Mouse (Mus musculus) limb, embryonic 14.5 days (tissue): ENCODE measurements around the gene Lce1d. TPM values are rescaled to one million over a fixed set of nuclear protein-coding genes. Genes with fewer than 3 reads are reported as not detected.
"Not testable (repeated sequence)": the region's sequence is repeated elsewhere in the genome, so short reads cannot be mapped to it uniquely, and the experiment has no call there.

ENCODE experiments used
- ATAC-seq: fragments of 200-750 bp; cut with Nextera tagmentation; 2 replicates; pipeline ENCODE4 v1.8.0; 2017; ENCODE audit warnings: low read depth, moderate number of reproducible peaks, moderate TSS enrichment; ENCODE audit not compliant: low FRiP score
- DNase-seq: peaks from one replicate; pipeline ENCODE4 v3.0.0-alpha.2; 2015; ENCODE audit warnings: low spot score
- H3K27ac ChIP-seq: fragments of 300-500 bp; sonication (generic); replicated peaks from 2 replicates; pipeline ENCODE4 v1.5.1; 2014; ENCODE audit warnings: low read depth, mild to moderate bottlenecking, low read length, moderate library complexity, mixed read lengths
- H3K27me3 ChIP-seq: fragments of 300-500 bp; sonication (generic); 2 replicates; pipeline ENCODE4 v1.6.1; 2014; ENCODE audit warnings: low read length, mixed read lengths; ENCODE audit not compliant: control insufficient read depth, insufficient read depth
- H3K36me3 ChIP-seq: fragments of 300-500 bp; sonication (generic); 2 replicates; pipeline ENCODE4 v1.6.1; 2014; ENCODE audit warnings: mild to moderate bottlenecking, low read length, moderate library complexity, mixed read lengths; ENCODE audit not compliant: control insufficient read depth, insufficient read depth
- H3K4me1 ChIP-seq: fragments of 300-500 bp; sonication (generic); 2 replicates; pipeline ENCODE4 v1.6.1; 2014; ENCODE audit warnings: antibody characterized with exemption, low read length, mixed read lengths; ENCODE audit not compliant: control insufficient read depth, insufficient read depth
- H3K4me2 ChIP-seq: fragments of 300-500 bp; sonication (generic); replicated peaks from 2 replicates; pipeline ENCODE4 v1.6.1; 2014; ENCODE audit warnings: low read depth, mild to moderate bottlenecking, low read length, moderate library complexity; ENCODE audit not compliant: severe bottlenecking
- H3K4me3 ChIP-seq: fragments of 300-500 bp; sonication (generic); replicated peaks from 2 replicates; pipeline ENCODE4 v1.5.1; 2014; ENCODE audit warnings: low read length
- H3K9ac ChIP-seq: fragments of 300-500 bp; sonication (generic); 2 replicates; pipeline ENCODE4 v1.6.1; 2014; ENCODE audit warnings: mild to moderate bottlenecking, low read depth, low read length, moderate library complexity; ENCODE audit not compliant: severe bottlenecking
- H3K9me3 ChIP-seq: fragments of 300-500 bp; sonication (generic); 2 replicates; pipeline ENCODE4 v1.6.1; 2016; ENCODE audit warnings: low read length; ENCODE audit not compliant: control insufficient read depth
- POLR2A ChIP-seq: fragments of 200-500 bp; IDR thresholded peaks from 2 replicates; pipeline ENCODE4 v1.8.0; 2012; ENCODE audit warnings: inconsistent platforms, mild to moderate bottlenecking, moderate library complexity, borderline replicate concordance; ENCODE audit not compliant: insufficient read depth, insufficient read length; ENCODE audit errors: extremely low read depth
- WGBS: fragments of 180-500 bp; shearing (Covaris S2); extraction: QIAGEN DNeasy Blood & Tissue Kit; methylation state at CpG from one replicate; pipeline ENCODE4 v1.1.7; 2014; 5-methylcytosine and 5-hydroxymethylcytosine counted together
- polyA plus RNA-seq, 2 experiments: library from polyadenylated mRNA; depleted of rRNA in 1 of 2; stranded (reverse) in 1 of 2; unstranded in 1 of 2; fragments of >200 nt; fragmentation: Nextera tagmentation in 1 of 2; extraction: Ambion mirVana in 1 of 2; gene quantifications; 2 replicates each; pipeline versions ENCODE4 v1.2.1 to v1.2.3; 2012 to 2014

The Lce1d gene
- polyA plus RNA-seq, 2 experiments, result not detected

- Histone ChIP-seq H3K4me1 (no peaks in the 10 kb centered on the region), H3K9ac (no peak overlapping the region), H3K36me3 (no peaks in the 10 kb centered on the region), H3K4me3 (no peak overlapping the region), H3K4me2 (no peak overlapping the region), H3K27me3 (no peaks in the 10 kb centered on the region), H3K27ac (no peak overlapping the region), H3K9me3 (no peaks in the 10 kb centered on the region)
- DNase-seq (no peak), ATAC-seq (no peak)
- TF ChIP-seq POLR2A, result no peak
These were observed 4.7 kb upstream of the Lce1d start for GRCm38 (mm10) chr3:92691688-92692087.

- H3K27ac ChIP-seq, H3K4me3 ChIP-seq, H3K4me2 ChIP-seq, H3K9me3 ChIP-seq, H3K9ac ChIP-seq, DNase-seq, H3K4me1 ChIP-seq, H3K36me3 ChIP-seq, ATAC-seq, H3K27me3 ChIP-seq: not testable (repeated sequence)
- WGBS, result 72% methylated on average over 16 of the region's 16 CpGs
These were observed 2.1 kb upstream of the Lce1d start for GRCm38 (mm10) chr3:92689154-92689553.

- H3K9ac ChIP-seq, result no peak within 1 kb of the TSS
- ATAC-seq, result no peak
- no peak within 1 kb of the TSS for H3K27ac ChIP-seq
- no peaks in the 10 kb centered on the region for H3K27me3 ChIP-seq
- no peak for TF ChIP-seq POLR2A
- no peak within 1 kb of the TSS for H3K4me2 ChIP-seq
- H3K9me3 ChIP-seq, result no peaks in the 10 kb centered on the region
- WGBS, result 94% methylated on average over 4 of the region's 4 CpGs
- no peaks in the 10 kb centered on the region for H3K4me1 ChIP-seq
- DNase-seq, result no peak
- no peaks in the 10 kb centered on the region for H3K36me3 ChIP-seq
- H3K4me3 ChIP-seq, result no peak within 1 kb of the TSS
These were observed 8.1 kb downstream of the Lce1d start, which contains the start of gene Lce1c for GRCm38 (mm10) chr3:92678947-92679346. Lce1c (plus strand) TSS chr3:92679247.

GRCm38 (mm10) chr3:92670215-92670614 is 16.8 kb downstream of the Lce1d start, which contains the start of gene Lce1a2:
Lce1a2 (minus strand) TSS chr3:92670315.
- Histone ChIP-seq H3K27me3 (no peaks in the 10 kb centered on the region), H3K36me3 (no peaks in the 10 kb centered on the region), H3K9me3 (no peaks in the 10 kb centered on the region), H3K9ac (no peak within 1 kb of the TSS), H3K27ac (no peak within 1 kb of the TSS), H3K4me3 (no peak within 1 kb of the TSS), H3K4me1 (no peaks in the 10 kb centered on the region), H3K4me2 (no peak within 1 kb of the TSS)
- DNase-seq, result no peak
- no peak for TF ChIP-seq POLR2A
- ATAC-seq, result no peak

- no peak for TF ChIP-seq POLR2A
- Histone ChIP-seq H3K9ac (no peak within 1 kb of the TSS), H3K27me3 (no peaks in the 10 kb centered on the region), H3K4me3 (no peak within 1 kb of the TSS), H3K9me3 (no peaks in the 10 kb centered on the region), H3K27ac (no peak within 1 kb of the TSS), H3K4me2 (no peak within 1 kb of the TSS), H3K36me3 (no peaks in the 10 kb centered on the region), H3K4me1 (no peaks in the 10 kb centered on the region)
- DNase-seq (no peak), ATAC-seq (no peak)
These were observed 30.2 kb downstream of the Lce1d start, which contains the start of gene Lce1b for GRCm38 (mm10) chr3:92656826-92657225. Lce1b (minus strand) TSS chr3:92656926.

GRCm38 (mm10) chr3:92648207-92648606 is 38.8 kb downstream of the Lce1d start, which contains the start of gene Lce1a1:
Lce1a1 (minus strand) TSS chr3:92648307.
- H3K27ac ChIP-seq, result no peak within 1 kb of the TSS
- no peak for TF ChIP-seq POLR2A
- WGBS, result 79% methylated on average over 1 of the region's 1 CpGs

More at GRCm38 (mm10) chr3:92648207-92648606, 38.8 kb downstream of the Lce1d start, which contains the start of gene Lce1a1:
- no peak within 1 kb of the TSS for H3K9ac ChIP-seq
- no peaks in the 10 kb centered on the region for H3K36me3 ChIP-seq
- H3K4me3 ChIP-seq, result no peak within 1 kb of the TSS
- no peaks in the 10 kb centered on the region for H3K27me3 ChIP-seq
- no peak within 1 kb of the TSS for H3K4me2 ChIP-seq
- DNase-seq, result no peak
- H3K9me3 ChIP-seq, result no peaks in the 10 kb centered on the region
- no peak for ATAC-seq
- no peaks in the 10 kb centered on the region for H3K4me1 ChIP-seq
